Mouse (Mus musculus) brain, embryonic 18.5 days (tissue): ENCODE results near the gene Il17c.

ENCODE experiments used
- DNase-seq: peaks from one replicate; pipeline ENCODE4 v3.0.0-alpha.2; 2012; ENCODE audit warnings: low read depth, low spot score

The Il17c gene

DNA sequence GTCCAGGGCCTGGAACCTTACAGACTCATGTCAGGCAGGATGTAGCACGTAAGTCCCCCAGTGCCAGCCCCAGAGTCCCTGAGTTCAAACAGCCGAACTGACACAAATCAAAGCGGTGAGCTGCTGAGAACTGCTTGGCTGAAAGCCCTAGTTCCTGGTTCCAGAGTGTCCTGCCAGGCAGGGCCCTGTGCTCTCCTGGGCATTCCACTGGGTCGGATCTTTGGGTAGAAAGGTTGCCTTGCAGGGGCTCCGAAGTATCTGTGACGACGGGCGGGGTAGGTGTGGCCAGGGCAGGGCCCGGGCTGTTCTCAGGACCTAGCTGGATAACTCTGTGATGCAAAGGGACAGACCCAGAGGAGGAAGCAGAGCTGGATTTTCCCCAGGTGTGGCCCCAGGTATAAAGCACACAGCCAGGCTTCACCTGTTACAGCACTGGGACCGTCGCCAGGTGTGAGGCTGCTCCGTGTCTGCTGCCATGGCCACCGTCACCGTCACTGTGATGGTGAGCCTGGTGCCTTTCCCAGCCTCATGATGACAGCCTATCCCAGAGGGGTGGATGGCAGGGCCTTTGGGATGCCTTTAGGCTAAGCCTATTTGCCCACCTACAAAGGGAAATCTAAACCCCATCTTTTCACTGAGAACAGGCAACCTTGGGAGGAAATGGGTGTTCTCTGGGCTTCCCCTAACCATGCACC lies at the start of gene Il17c:
TSS of gene Il17c (plus strand) at position 645 of the 695 bp plus-strand sequence.
- no peak for DNase-seq

DNA sequence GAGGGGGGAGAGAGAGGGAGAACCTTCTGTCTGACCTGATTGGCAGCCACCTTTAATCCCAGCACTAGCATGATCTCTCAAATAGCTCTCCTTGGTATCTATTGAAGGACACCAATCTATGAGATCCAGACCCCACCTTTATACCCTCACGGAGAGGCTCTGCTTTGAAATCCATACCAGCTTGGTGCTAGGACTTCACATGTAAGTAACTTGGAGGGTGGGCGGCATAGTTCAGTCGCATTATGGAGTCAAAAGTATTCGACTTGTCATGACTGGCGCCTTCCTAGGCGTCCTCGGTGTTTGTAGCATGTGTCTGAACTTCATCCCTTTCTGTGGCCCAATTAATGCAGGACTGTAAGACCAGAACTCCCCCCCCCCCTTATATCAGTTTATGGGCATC lies 46.5 kb upstream of the Il17c start:
- DNase-seq, result no peak

DNA sequence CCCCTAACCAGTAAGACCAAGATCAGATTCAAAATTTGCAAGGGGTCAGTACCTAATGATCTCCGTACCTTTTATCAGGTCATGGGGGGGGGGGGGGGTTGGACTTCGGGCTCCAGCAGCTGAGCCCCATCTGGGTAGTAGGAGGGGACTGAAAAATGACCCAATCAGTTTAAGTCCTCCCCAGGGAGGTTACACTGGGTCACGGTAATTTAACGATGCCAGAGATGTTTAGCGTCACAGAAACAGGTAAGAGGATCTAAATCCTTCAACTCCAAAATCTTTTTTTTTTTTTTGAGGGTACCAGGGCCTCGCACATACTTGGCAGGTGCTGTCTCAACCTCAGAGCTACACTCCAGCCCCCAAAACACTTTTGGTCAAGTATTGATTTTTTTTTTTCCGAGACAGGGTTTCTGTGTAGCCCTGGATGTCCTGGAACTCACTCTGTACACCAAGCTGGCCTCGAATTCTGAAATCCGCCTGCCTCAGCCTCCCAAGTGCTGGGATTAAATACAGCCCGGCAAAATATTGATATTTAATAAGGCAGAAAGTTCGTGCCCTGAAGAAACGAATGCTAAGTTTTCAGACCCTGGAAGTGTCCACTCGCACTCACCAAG lies 46.0 kb upstream of the Il17c start:
- no peak for DNase-seq

DNA sequence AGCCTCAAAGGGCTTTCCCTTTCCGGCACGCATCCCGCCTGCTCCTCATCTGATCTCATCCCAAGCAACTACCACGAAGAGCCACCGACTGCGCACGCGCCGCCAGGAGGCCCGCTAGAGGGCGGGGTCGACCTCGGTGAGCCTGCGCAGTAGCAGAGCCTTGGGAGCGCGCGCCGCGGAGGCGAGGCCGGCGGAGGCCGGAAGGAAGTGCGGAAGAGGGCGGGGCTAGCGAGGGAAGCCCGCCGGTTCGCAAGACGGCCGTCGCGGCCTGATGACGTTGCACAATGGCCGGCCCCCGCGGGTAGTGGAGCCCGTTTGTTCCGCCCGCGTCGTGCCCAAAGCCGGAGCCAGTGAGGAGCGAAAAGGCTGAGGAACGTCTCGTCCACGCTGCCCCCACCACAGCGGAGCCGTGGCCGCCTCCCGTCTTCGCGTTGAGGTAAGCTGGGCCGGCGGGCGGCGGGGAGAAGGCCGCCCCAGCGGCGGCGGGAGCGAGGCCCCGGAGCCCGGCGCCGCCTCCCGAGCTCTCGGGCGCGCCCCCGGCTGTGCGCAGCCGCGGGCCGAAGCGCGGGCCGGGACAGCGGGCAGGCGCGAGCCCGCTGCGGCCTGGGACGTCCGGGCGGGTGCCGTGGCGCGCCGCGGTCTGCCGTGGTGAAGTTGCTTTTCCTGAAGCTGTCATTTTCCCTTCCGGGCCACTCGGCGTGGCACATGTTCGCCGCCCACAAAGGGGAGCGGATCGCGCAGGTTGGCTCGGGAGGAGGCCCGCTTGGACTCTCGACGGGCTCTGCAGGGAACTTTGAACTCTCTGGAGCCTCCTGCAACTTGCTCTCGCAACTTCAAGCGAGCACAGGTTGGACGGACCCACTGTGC lies 45.2 kb upstream of the Il17c start, which contains the start of gene Zc3h18:
TSS of gene Zc3h18 (plus strand) at position 245 of the 867 bp plus-strand sequence.
- DNase-seq, result peak; percentile 96

DNA sequence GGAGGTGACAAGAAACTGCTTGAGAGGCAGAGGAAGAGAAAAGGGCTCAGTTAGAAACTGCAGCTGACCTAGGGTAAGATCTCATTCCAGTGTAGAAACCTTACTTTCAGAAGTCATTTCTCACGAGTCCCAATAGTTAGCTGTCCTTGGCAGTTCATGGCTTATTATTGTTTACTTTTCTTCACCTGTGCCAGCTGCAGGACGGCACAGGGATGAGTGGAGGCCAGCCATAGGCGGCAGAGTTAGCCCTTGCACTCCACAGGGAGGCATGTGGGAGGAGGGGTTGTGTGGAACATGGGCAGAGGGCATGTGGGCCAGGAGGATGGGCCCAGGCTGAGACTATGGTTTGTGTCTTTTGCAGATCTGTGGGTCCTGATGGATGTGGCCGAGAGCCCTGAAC lies 38.8 kb upstream of the Il17c start:
- DNase-seq, result no peak

DNA sequence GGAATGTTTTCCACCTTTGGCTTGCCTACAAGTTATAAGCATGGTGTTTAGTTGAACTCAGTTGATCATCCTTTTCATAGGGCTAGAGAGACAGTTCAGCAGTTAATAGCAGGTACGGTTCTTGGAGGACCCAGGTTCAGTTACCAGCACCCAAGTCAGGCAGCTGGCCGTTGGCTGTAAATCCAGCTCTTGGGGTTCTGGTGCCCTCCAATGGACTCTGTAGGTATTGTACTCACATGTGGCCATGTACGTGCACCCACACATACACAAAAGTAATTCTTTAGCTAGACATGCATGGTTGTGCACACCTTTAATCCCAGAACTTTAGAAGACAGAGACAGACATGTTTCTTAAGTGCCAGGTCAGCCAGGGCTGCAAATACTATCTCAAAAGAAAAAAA lies 32.5 kb upstream of the Il17c start:
- no peak for DNase-seq

DNA sequence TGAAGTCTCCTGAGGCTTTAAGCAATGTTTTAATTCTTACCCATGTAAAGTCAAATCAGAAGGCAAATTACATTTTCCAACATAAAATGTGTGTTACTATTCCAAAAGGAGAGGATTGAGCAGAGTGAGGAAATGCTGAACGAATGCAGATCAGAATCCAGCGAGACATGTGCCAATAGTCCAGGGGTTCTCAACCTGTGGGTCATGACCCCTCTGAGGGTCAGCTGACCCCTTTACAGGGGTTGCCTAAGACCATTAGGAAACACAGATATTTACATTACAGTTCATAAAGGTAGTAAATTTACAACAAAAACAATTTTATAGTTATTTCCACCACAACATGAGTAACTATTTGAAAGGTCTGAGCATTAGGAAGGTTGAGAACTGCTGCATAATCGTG lies 31.1 kb upstream of the Il17c start:
- no peak for DNase-seq

DNA sequence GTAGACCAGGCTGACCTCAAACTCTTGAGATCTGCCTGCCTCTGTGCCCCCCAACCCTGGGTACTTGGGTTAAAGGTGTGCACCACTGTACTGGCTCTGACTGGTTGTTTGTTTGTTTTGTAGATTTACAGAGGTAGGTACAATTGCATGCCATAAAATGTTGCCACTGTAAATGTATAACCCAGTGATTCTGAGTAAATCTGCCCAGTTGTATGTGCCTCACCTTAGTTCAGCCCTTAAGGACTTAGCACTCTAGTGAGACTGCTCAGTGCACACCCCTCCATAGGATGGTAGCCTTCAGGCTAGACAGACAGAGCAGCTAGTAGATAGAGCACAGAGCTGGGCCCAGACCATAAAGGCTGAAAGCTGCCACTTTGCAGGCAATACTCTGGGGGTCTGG lies 28.1 kb upstream of the Il17c start:
- no peak for DNase-seq

DNA sequence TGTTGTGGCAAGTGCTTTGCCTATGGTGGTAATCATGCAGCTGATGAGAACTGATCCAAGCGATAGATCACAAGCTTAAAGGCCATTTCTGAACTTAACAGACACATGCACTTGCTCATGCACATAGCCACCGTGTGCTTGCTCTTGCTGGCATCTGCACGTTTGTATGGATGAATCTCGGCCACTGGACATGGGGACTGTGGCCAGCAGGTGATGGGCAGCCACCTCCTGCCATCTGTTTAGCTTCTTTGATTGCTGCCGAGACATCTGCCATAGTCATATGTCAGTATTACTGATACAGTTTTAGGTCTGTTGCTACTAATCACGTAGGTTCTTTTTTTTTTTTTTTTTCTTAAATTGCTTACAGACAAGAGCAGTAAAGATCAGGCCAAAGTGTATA lies 26.5 kb upstream of the Il17c start:
- DNase-seq, result no peak

DNA sequence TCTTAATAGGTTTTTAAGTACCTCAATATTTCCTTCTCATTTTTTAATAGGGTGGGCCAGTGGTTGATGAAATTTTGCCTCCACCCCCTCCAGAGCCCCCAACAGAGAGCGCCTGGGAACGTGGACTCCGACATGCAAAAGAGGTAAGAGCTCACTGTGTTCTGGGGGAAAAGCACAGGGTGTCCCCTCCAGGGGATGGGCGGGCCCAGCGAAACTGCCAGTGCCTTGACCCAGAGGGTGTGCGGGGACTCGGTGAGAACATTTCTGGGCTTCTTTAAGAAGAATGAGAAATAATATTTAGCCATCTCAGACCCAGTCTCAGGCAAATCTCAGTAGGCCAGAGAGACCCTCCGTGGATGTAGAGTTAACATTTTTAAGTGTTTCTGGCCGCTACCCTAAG lies 23.6 kb upstream of the Il17c start:
- DNase-seq, result no peak

DNA sequence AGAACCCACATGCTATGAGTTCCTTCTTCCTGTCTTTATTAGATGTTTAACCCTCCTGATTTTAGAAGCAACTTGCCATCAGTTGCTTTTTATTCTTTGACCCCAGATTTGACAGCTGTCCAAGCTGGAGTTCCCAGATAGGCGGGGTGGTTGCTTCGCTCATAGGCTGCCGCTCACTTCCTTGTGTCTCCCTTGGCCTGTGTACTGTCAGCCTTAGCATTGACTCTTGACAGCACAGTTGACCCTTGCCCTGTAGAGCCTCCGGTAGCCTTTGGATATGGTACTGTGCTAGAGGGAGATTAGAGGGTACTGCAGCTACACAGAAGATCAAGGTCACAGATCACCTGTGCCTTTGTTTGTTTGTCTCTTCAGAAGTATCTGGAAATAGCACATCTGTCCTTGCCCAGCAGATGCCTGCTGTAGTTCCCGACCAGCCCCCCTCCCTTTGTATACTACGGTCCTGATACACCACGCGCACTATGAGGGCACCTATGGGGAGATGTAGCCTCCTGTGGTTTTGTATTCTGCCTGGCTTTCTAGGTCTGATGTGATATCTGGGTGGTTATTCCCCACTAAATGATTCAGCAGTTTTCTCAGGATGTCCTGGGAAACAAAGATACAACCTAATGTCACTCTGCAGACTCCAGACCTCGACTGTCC lies 16.5 kb upstream of the Il17c start:
- no peak for DNase-seq

DNA sequence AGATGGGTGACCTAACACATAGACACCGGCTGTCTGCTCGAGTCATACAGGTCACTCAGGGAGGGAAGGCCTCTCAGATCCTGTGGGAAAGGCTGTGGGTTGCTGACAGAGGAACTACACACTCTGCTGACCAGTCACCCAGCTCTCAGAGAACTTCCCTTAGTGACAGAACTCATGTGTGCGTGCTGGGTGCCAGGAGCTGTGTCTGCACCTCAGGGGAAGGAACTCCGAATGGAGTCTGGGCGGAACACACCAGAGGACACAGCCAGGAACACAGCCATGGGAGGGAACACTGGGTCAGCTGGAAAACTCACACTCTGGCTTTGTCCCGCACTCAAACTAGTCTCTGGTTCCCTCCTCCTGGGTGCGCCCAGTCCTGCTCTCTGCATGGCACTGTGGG lies 14.1 kb upstream of the Il17c start:
- DNase-seq, result no peak

DNA sequence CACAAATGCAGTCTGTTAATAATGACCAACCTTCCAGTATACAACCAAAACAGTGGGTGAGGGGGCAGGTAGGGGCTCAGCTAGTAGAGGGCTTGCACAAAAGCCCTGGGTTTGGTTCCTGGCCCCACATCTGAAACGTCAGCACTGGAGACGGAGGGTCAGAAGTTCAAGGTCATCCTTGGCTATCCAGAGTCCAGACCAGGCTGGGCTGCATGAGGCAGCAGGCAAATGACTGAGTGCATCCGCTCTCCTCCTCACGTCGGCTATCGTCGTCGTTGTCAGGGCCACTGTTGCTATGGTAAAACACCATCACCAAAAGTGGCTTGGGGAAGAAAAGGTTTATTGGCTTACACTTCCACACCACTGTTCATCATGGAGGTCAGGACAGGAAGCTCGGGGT lies 7.5 kb upstream of the Il17c start:
- DNase-seq, result no peak

DNA sequence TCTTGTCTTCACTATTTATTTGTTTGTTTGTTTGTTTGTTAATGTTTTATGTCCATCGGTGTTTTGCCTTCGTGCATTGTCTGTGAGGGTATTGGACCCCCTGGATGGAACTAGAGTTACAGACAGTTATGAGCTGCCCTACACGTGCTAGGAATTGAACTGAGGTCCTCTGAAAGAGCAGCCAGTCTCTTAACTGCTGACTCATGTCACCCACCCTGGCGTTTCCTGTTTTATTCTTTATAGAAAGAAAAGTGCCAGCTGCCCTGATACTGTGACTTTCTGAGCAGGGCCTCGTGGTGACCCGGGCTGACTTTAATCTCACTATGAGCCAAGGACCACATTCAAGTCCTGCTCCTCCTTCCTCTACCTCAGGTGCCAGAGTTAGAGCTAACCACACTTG lies 6.3 kb upstream of the Il17c start:
- DNase-seq, result no peak

DNA sequence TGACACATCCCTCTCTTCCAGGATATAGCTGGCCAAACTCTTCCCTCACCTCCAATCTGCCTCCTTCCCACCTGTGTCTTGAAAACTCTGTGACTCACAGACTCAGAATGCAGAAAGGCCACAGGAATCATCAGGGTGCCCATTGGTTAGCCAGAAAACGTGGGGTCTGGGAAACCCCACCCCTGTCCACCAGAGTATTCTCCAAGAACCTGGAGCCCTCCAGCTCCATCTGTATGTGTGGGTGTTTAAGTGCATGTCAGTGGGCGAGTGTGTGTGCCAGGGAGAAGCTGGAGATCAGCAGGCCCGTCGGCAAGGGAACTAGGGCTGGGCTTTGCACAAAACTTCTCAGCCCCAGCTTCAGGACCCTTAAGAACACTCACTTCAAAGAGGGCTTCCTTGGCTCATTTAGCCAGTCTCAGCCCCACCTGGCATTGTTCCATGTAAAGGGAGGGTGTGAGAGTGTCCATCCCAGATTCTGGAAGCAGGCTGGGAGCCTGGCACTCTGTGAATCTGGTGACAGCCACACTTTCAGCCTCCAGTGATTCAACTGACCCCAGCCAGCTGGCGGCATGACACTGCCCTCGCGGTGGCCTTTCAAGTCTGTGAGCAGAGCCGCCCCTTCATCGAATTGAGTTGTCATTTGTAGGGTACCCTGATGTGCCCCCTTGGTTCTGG lies 1.8 kb upstream of the Il17c start:
- DNase-seq, result no peak

DNA sequence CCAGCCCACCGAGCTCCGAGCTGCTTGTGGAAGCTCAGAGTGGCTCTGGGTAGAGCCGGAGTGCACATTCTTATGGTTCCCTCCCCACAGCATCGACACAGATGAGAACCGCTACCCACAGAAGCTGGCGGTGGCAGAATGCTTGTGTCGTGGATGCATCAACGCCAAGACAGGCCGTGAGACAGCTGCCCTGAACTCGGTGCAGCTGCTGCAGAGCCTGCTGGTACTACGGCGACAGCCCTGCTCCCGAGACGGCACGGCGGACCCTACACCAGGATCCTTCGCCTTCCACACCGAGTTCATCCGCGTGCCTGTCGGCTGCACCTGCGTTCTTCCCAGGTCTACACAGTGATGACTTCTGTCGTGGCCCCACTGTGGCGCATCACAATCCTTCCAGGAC lies 1.4 kb downstream of the Il17c start:
- DNase-seq, result no peak

DNA sequence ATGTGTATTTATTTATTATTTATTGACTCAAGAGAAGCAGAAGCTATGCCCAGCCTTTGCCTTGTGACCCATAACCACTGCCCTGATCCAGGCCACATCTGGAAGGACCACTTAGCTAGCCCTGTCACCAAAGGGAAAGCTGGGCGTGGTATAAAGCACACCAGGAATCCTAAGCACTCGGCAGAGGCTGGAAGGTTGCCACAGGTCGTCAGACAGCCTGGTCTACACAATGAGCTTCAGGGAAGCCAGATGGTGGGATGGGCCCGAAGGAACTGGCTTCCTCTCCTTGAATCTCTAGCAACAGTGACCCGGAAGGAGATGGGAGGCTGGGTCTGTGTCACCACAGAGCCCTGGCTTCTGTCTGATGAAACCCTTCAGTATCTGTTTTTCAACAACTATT lies 1.8 kb downstream of the Il17c start:
- DNase-seq, result no peak

DNA sequence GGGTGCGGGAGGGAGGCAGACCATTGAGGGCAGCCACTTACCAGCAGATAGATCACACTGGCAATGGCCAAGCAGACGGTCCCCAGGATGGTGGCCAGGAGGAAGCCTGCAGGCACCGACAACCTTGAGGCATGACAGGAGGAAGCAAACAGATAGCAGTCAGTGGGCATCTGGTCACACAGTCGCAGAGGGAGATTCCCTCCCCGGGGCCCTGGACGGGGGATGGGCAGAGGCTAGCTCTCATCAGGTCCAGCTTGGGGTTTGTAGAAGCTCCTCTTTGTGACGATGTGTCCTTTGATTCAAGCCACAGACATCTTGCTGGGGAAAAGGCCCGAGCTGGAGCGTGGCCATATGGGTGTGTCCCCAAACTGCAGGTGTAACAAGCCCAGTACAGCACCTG lies 4.3 kb downstream of the Il17c start:
- DNase-seq, result no peak

DNA sequence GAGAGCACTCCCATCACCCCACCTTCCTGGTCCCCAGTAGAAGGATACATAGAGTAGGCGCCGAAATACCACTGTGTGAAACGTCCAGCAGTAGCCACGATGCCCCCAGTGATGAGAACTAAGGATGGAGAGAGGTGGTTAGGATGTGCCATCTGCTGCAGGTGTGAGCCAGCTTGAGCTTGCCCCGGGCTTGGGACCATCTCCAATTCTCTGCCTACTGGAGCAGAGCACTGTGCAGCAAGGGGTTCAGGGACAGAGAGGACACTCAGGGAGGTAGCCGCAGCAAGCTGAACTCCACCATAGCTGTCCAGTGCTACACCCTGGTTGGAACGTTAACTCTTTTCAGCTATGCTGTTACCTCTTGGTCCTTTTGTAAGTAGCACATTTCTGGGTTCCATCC lies 5.8 kb downstream of the Il17c start:
- DNase-seq, result no peak

DNA sequence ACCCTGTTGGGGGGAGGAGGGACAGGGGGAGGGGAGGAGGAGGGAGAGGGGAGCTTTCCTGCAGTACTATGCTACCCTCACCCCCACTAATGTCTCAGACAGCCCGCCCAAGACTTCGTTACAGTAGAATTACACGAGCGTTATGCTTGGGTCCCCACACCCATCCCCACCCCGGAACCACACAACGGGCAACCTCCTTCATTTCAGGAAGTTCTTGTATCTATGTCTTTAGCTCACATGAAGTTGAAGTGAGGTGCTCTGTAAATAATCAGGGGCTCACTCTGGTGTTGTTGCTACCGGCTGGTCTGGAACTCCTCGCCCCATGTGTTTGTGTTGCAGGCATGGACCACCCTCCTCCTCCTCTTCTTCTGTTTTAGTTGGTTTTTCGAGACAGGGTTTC lies 6.3 kb downstream of the Il17c start:
- no peak for DNase-seq

DNA sequence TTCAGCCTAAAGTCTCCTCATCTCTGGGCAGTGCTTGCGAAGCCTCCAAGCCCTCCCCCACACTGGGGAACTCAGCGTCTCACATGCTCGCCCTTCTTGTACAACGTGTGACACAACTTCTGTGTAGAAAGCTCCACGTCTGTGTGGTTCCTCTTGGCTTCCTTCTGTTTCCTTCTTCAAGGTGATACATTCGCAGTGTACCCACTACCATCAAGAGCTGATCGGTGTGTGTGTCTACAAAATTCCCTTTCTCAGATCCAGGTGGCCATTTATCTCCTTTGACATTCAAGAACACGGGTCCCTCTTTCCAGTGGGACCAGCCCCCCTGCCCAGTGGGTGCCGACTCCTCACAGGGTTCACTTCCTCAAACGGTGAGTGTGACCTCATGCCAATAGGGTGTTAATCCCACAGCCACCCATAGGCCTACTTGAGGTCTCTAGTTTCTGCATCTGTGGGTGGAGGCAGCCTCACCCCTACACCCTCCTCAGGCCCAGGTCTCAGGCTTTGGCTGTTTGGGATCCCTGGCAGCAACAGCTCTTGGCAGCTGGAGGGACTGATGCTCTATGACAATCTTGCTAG lies 8.3 kb downstream of the Il17c start:
- no peak for DNase-seq
